Mouse (Mus musculus) heart, embryonic 16.5 days (tissue): Measurements from ENCODE around the gene Slc26a5. TPM values are rescaled to one million over a fixed set of nuclear protein-coding genes. Genes with fewer than 3 reads are reported as not detected.

Experiments
- ATAC-seq: fragments of 200-750 bp; cut with Nextera tagmentation; replicated peaks from 2 replicates; pipeline ENCODE4 v1.8.0; 2017; ENCODE audit warnings: moderate number of reproducible peaks; ENCODE audit not compliant: insufficient read depth, low FRiP score; ENCODE audit errors: extremely low read depth
- H3K27ac ChIP-seq: fragments of 300-500 bp; sonication (generic); 2 replicates; pipeline ENCODE4 v1.5.1; 2014; ENCODE audit warnings: mild to moderate bottlenecking, low read length, control low read depth, moderate library complexity
- H3K27me3 ChIP-seq: fragments of 300-500 bp; sonication (generic); 2 replicates; pipeline ENCODE4 v1.6.1; 2014; ENCODE audit warnings: low read length, mixed read lengths; ENCODE audit not compliant: control insufficient read depth, insufficient read depth
- H3K36me3 ChIP-seq: fragments of 300-500 bp; sonication (generic); 2 replicates; pipeline ENCODE4 v1.6.1; 2014; ENCODE audit not compliant: control insufficient read depth, insufficient read depth
- H3K4me1 ChIP-seq: fragments of 300-500 bp; sonication (generic); 2 replicates; pipeline ENCODE4 v1.6.1; 2014; ENCODE audit warnings: low read length, mixed read lengths; ENCODE audit not compliant: control insufficient read depth, insufficient read depth
- H3K4me2 ChIP-seq: fragments of 300-500 bp; sonication (generic); 2 replicates; pipeline ENCODE4 v1.6.1; 2014; ENCODE audit warnings: low read depth, mild to moderate bottlenecking, control low read depth, low read length
- H3K4me3 ChIP-seq: fragments of 300-500 bp; sonication (generic); 2 replicates; pipeline ENCODE4 v1.5.1; 2014; ENCODE audit warnings: mild to moderate bottlenecking, control low read depth, low read length
- H3K9ac ChIP-seq: fragments of 300-500 bp; sonication (generic); 2 replicates; pipeline ENCODE4 v1.6.1; 2014; ENCODE audit warnings: low read length, control low read depth
- H3K9me3 ChIP-seq: fragments of 300-500 bp; sonication (generic); replicated peaks from 2 replicates; pipeline ENCODE4 v1.6.1; 2016; ENCODE audit warnings: low read length; ENCODE audit not compliant: control insufficient read depth
- WGBS: fragments of 180-500 bp; shearing (Covaris S2); extraction: QIAGEN DNeasy Blood & Tissue Kit; methylation state at CpG from one replicate; pipeline ENCODE4 v1.1.7; 2014; 5-methylcytosine and 5-hydroxymethylcytosine counted together
- polyA plus RNA-seq: library from polyadenylated mRNA; unstranded; fragments of >200 nt; fragmentation: Nextera tagmentation; extraction: Ambion mirVana; gene quantifications from 2 replicates; pipeline ENCODE4 v1.2.1, GENCODE M21; 2015

The Slc26a5 gene
- polyA plus RNA-seq, 1 experiment from 2014 or later: not detected

- Histone ChIP-seq H3K36me3 (no peaks in the 10 kb centered on the region), H3K9ac (no peak overlapping the region), H3K4me2 (no peak overlapping the region), H3K27me3 (no peaks in the 10 kb centered on the region), H3K27ac (no peak overlapping the region), H3K4me3 (no peak overlapping the region), H3K4me1 (no peaks in the 10 kb centered on the region), H3K9me3 (no peaks in the 10 kb centered on the region)
- WGBS: 50% methylated on average over 4 of the region's 4 CpGs
- no peak for ATAC-seq
Measured at GRCm38 (mm10) chr5:21828855-21829254, 36.5 kb downstream of the Slc26a5 start.

DNA sequence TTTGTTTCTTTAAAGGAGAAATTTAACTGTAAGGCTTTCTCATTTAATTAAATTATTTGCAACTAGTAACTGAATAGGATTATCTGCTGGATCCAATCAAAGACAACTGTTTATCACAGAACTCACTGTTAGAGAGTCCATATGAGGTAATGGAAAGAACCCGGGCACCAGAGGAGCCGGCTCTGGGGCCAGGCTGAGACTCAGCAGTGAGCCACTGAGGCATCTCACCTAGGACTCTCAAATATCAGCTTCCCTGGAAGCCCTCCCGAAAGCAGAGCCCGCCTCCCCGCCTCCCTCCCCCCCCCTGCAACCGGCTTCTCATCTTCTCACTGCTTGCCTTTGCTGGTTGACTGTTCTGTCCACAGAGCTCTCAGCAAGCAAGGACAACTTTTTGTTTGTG, 37.8 kb downstream of the Slc26a5 start:
- Histone ChIP-seq H3K27me3 (no peaks in the 10 kb centered on the region), H3K9ac (no peak overlapping the region), H3K27ac (no peak overlapping the region), H3K9me3 (no peaks in the 10 kb centered on the region), H3K4me3 (no peak overlapping the region), H3K36me3 (no peaks in the 10 kb centered on the region), H3K4me2 (no peak overlapping the region), H3K4me1 (no peaks in the 10 kb centered on the region)
- no peak for ATAC-seq
- 18% methylated on average over 6 of the region's 6 CpGs for WGBS

- no peak overlapping the region for H3K9ac ChIP-seq
- no peak for ATAC-seq
- 47% methylated on average over 7 of the region's 7 CpGs for WGBS
Measured at GRCm38 (mm10) chr5:21826370-21826769, 39.0 kb downstream of the Slc26a5 start.

GRCm38 (mm10) chr5:21813994-21814393, 51.4 kb downstream of the Slc26a5 start:
- Histone ChIP-seq H3K36me3 (no peaks in the 10 kb centered on the region), H3K27ac (no peak overlapping the region), H3K27me3 (no peaks in the 10 kb centered on the region), H3K4me1 (no peaks in the 10 kb centered on the region), H3K9ac (no peak overlapping the region), H3K4me3 (no peak overlapping the region), H3K4me2 (no peak overlapping the region), H3K9me3 (no peaks in the 10 kb centered on the region)
- WGBS: 46% methylated on average over 1 of the region's 1 CpGs
- ATAC-seq: no peak

More at GRCm38 (mm10) chr5:21826370-21826769, 39.0 kb downstream of the Slc26a5 start:
- Histone ChIP-seq H3K9me3 (no peaks in the 10 kb centered on the region), H3K27me3 (no peaks in the 10 kb centered on the region), H3K4me3 (no peak overlapping the region), H3K4me1 (no peaks in the 10 kb centered on the region), H3K27ac (no peak overlapping the region), H3K36me3 (no peaks in the 10 kb centered on the region), H3K4me2 (no peak overlapping the region)

- Histone ChIP-seq H3K36me3 (no peaks in the 10 kb centered on the region), H3K4me1 (no peaks in the 10 kb centered on the region), H3K4me3 (no peak overlapping the region), H3K9ac (no peak overlapping the region), H3K9me3 (no peaks in the 10 kb centered on the region), H3K27me3 (no peaks in the 10 kb centered on the region), H3K27ac (no peak overlapping the region), H3K4me2 (no peak overlapping the region)
- WGBS: 77% methylated on average over 10 of the region's 10 CpGs
- no peak for ATAC-seq
Measured at GRCm38 (mm10) chr5:21810924-21811323, 54.5 kb downstream of the Slc26a5 start.

DNA sequence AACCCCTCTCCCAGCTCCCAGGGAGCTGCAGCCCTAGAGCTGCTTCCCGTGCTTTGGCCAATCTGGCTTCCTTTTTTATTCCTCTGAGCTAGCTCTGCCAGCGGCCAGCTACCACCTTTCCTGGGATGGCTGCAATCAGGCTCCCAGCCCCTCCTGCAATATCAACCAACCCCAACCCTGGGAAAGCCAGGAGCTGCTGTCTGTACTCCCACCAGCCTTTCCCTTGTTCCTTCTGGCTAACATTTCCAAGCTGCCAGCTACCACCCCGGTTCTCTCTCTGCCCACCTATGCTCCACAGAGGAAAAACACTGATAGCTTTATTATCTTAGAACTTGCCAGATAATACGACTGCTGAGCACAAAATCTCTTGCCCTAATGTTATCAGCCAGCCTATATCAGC, 60.6 kb downstream of the Slc26a5 start:
- WGBS: 52% methylated on average over 4 of the region's 4 CpGs
- Histone ChIP-seq H3K4me1 (no peaks in the 10 kb centered on the region), H3K4me2 (no peak overlapping the region), H3K27me3 (no peaks in the 10 kb centered on the region), H3K27ac (no peak overlapping the region), H3K9ac (no peak overlapping the region), H3K36me3 (peaks cover 36% of the 10 kb centered on the region), H3K4me3 (no peak overlapping the region), H3K9me3 (no peaks in the 10 kb centered on the region)
- ATAC-seq: no peak

- WGBS: 93% methylated on average over 12 of the region's 12 CpGs
- H3K36me3 ChIP-seq: peaks cover 44% of the 10 kb centered on the region
Measured at GRCm38 (mm10) chr5:21803691-21804188, 61.7 kb downstream of the Slc26a5 start.

DNA sequence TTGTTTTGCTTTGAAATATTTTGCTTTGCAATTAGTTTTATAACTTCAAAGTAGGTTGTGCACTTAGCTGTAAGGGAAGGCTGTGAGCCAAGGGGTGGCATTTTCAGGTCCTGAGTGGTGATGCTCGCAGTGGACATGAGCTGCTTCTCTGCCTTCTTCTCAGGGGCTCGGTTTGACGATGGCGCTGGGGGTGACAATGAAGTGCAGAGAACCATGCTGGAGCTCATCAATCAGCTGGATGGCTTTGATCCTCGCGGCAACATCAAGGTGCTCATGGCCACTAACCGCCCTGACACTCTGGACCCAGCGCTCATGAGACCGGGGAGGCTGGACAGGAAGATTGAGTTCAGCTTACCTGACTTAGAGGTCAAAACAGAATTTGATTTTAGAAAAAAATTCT, 62.5 kb downstream of the Slc26a5 start:
- Histone ChIP-seq H3K4me1 (no peaks in the 10 kb centered on the region), H3K9me3 (no peaks in the 10 kb centered on the region), H3K4me2 (no peak overlapping the region), H3K27me3 (no peaks in the 10 kb centered on the region), H3K36me3 (peaks cover 44% of the 10 kb centered on the region), H3K9ac (no peak overlapping the region), H3K4me3 (no peak overlapping the region), H3K27ac (no peak overlapping the region)
- WGBS: 91% methylated on average over 9 of the region's 9 CpGs
- ATAC-seq: no peak

More at GRCm38 (mm10) chr5:21803691-21804188, 61.7 kb downstream of the Slc26a5 start:
- no peak overlapping the region for H3K9ac ChIP-seq
- H3K4me2 ChIP-seq: no peak overlapping the region
- H3K27me3 ChIP-seq: no peaks in the 10 kb centered on the region
- ATAC-seq: no peak
- H3K4me3 ChIP-seq: no peak overlapping the region
- H3K9me3 ChIP-seq: no peaks in the 10 kb centered on the region
- no peaks in the 10 kb centered on the region for H3K4me1 ChIP-seq
- H3K27ac ChIP-seq: no peak overlapping the region

- Histone ChIP-seq H3K36me3 (peaks cover 15% of the 10 kb centered on the region), H3K9me3 (no peaks in the 10 kb centered on the region), H3K27ac (no peak overlapping the region), H3K4me1 (peaks cover 8% of the 10 kb centered on the region), H3K4me2 (no peak overlapping the region), H3K4me3 (no peak overlapping the region), H3K27me3 (no peaks in the 10 kb centered on the region), H3K9ac (no peak overlapping the region)
- ATAC-seq: no peak
Measured at GRCm38 (mm10) chr5:21792166-21792565, 73.2 kb downstream of the Slc26a5 start.
